Mouse (Mus musculus) kidney, postnatal 10 days (tissue): ENCODE measurements around the gene Tln1.

ENCODE experiments used
- DNase-seq: peaks from one replicate; pipeline ENCODE4 v3.0.0; 2021; ENCODE audit warnings: mixed read lengths

Tln1 gene

GRCm38 (mm10) chr4:43546375-43547047 lies 16.0 kb downstream of the Tln1 start:
- DNase-seq = no peak

GRCm38 (mm10) chr4:43542044-43542443 lies 20.4 kb downstream of the Tln1 start:
- DNase-seq = no peak

GRCm38 (mm10) chr4:43536031-43536430 lies 26.5 kb downstream of the Tln1 start:
- no peak for DNase-seq

GRCm38 (mm10) chr4:43535628-43536027 lies 26.9 kb downstream of the Tln1 start:
- DNase-seq = no peak

GRCm38 (mm10) chr4:43533270-43533669 lies 29.2 kb downstream of the Tln1 start:
- peak; percentile 60 for DNase-seq

- DNase-seq = peak; percentile 88
Measured at GRCm38 (mm10) chr4:43530581-43530980, 31.9 kb downstream of the Tln1 start.

- DNase-seq = no peak
Measured at GRCm38 (mm10) chr4:43530081-43530501, 32.4 kb downstream of the Tln1 start.

GRCm38 (mm10) chr4:43528487-43528886 lies 34.0 kb downstream of the Tln1 start:
- no peak for DNase-seq

GRCm38 (mm10) chr4:43527880-43528279 lies 34.6 kb downstream of the Tln1 start:
- DNase-seq = no peak

- peak; percentile 93 for DNase-seq
Measured at GRCm38 (mm10) chr4:43519956-43520355, 42.5 kb downstream of the Tln1 start.

GRCm38 (mm10) chr4:43519551-43519950 lies 42.9 kb downstream of the Tln1 start:
- no peak for DNase-seq

GRCm38 (mm10) chr4:43515764-43516708 lies 46.5 kb downstream of the Tln1 start:
- DNase-seq = no peak

GRCm38 (mm10) chr4:43513791-43514190 lies 48.7 kb downstream of the Tln1 start:
- no peak for DNase-seq

GRCm38 (mm10) chr4:43513300-43513699 lies 49.2 kb downstream of the Tln1 start:
- DNase-seq = no peak

- no peak for DNase-seq
Measured at GRCm38 (mm10) chr4:43512653-43513052, 49.8 kb downstream of the Tln1 start.

- DNase-seq = no peak
Measured at GRCm38 (mm10) chr4:43511675-43512454, 50.6 kb downstream of the Tln1 start.

- no peak for DNase-seq
Measured at GRCm38 (mm10) chr4:43509109-43509508, 53.4 kb downstream of the Tln1 start.

GRCm38 (mm10) chr4:43508666-43508997 lies 53.9 kb downstream of the Tln1 start:
- peak; percentile 62 for DNase-seq

GRCm38 (mm10) chr4:43507938-43508665 lies 54.4 kb downstream of the Tln1 start:
- DNase-seq = no peak

GRCm38 (mm10) chr4:43506536-43507185 lies 55.8 kb downstream of the Tln1 start, which contains the start of gene Car9:
TSS of gene Car9 (plus strand) at chr4:43506966.
- no peak for DNase-seq

- no peak for DNase-seq
Measured at GRCm38 (mm10) chr4:43506074-43506473, 56.4 kb downstream of the Tln1 start.

- no peak for DNase-seq
Measured at GRCm38 (mm10) chr4:43504269-43504668, 58.2 kb downstream of the Tln1 start.
